Mouse (Mus musculus): ENCODE results near the gene Cox4i2.

DNA sequence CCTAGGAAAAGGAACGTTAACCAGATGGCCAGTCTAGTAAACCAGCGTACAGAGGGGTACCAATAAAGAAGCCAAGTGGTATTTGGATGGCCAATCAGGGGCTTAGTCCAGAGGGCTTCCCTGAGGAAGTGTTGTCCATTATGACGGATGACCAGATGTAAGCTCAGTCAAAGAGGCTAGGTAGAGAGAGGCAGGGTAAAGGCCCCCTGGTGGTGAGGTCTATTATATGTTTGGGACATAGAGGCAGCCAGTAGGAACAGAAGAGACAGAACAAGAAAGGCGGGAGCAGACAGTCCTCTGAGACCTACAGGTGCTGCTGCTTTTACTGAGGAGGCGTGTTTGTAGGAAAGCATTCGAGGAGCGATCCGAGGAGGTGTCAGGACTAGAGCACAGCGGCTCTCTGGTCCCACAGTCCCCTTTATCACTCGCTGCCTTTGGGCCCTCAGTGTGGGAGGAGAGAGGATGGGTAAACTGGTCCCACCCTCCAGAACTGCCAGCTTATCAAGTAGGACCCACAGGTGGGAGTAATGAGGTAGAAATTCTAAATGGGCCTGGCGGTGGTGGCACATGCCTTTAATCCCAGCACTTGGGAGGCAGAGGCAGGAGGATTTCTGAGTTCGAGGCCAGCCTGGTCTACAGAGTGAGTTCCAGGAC, 13.8 kb downstream of the Cox4i2 start:
- no peak for TF ChIP-seq POLR2A (IDR thresholded peaks at IDR 0.05; ENCODE audit: borderline replicate concordance, low read depth, low read length)
- no peak for TF ChIP-seq CTCF (IDR thresholded peaks at IDR 0.05; ENCODE audit: low read depth, low read length)

Measured in bone marrow macrophage, adult 2 months (primary cell).